Mouse (Mus musculus) forebrain, embryonic 12.5 days (tissue): ENCODE measurements around the gene Zfand3. TPM values are rescaled to one million over a fixed set of nuclear protein-coding genes. Genes with fewer than 3 reads are reported as not detected.
A peak's percentile ranks its signal among the peaks of the same experiment; 100 is the strongest.

Experiments
- ATAC-seq: fragments of 200-750 bp; cut with Nextera tagmentation; 2 replicates; pipeline ENCODE4 v1.8.0; 2017; ENCODE audit warnings: moderate TSS enrichment; ENCODE audit not compliant: low FRiP score
- H3K27ac ChIP-seq: fragments of 300-500 bp; sonication (generic); 2 replicates; pipeline ENCODE4 v1.5.1; 2016; ENCODE audit warnings: mild to moderate bottlenecking
- H3K27me3 ChIP-seq: fragments of 300-500 bp; sonication (generic); 2 replicates; pipeline ENCODE4 v1.6.1; 2016; ENCODE audit warnings: mild to moderate bottlenecking
- H3K36me3 ChIP-seq: fragments of 300-500 bp; sonication (generic); replicated peaks from 2 replicates; pipeline ENCODE4 v1.6.1; 2016; ENCODE audit warnings: mild to moderate bottlenecking
- H3K4me1 ChIP-seq: fragments of 300-500 bp; sonication (generic); 2 replicates; pipeline ENCODE4 v1.6.1; 2016
- H3K4me2 ChIP-seq: fragments of 300-500 bp; sonication (generic); 2 replicates; pipeline ENCODE4 v1.6.1; 2016; ENCODE audit warnings: mild to moderate bottlenecking, moderate library complexity
- H3K4me3 ChIP-seq: fragments of 300-500 bp; sonication (generic); replicated peaks from 2 replicates; pipeline ENCODE4 v1.5.1; 2016; ENCODE audit warnings: mild to moderate bottlenecking
- H3K9ac ChIP-seq: fragments of 300-500 bp; sonication (generic); 2 replicates; pipeline ENCODE4 v1.6.1; 2016; ENCODE audit warnings: mild to moderate bottlenecking
- H3K9me3 ChIP-seq: fragments of 300-500 bp; sonication (generic); 2 replicates; pipeline ENCODE4 v1.6.1; 2016
- WGBS: fragments of 180-500 bp; shearing (Covaris S2); methylation state at CpG from one replicate; pipeline ENCODE4 v1.1.7; 2016; 5-methylcytosine and 5-hydroxymethylcytosine counted together
- polyA plus RNA-seq: library from polyadenylated mRNA; unstranded; fragments of >200 nt; fragmentation: Nextera tagmentation; extraction: Ambion mirVana; gene quantifications from 2 replicates; pipeline ENCODE4 v1.2.1, GENCODE M21; 2016

Gene Zfand3
- 77.3 and 83.5 TPM in 2 replicates for polyA plus RNA-seq

GRCm38 (mm10) chr17:30004203-30005102 is at the start of gene Zfand3:
TSS of gene Zfand3 (plus strand) at chr17:30004733.
- peak within 1 kb of the TSS; percentile 99 for H3K4me3 ChIP-seq
- ATAC-seq, result peak; percentile 93

GRCm38 (mm10) chr17:29955880-29956279 is 48.7 kb upstream of the Zfand3 start:
- no peak overlapping the region for H3K9ac ChIP-seq
- 69% methylated on average over 8 of the region's 8 CpGs for WGBS
- H3K9me3 ChIP-seq, result peaks cover 11% of the 10 kb centered on the region; the same call in 1 of the 2 replicates
- peaks cover 4% of the 10 kb centered on the region; the same call in 1 of the 2 replicates for H3K4me1 ChIP-seq
- H3K4me3 ChIP-seq, result no peak overlapping the region
- H3K36me3 ChIP-seq, result no peaks in the 10 kb centered on the region
- H3K27ac ChIP-seq, result no peak overlapping the region
- no peaks in the 10 kb centered on the region for H3K27me3 ChIP-seq
- H3K4me2 ChIP-seq, result no peak overlapping the region
- ATAC-seq, result no peak

More at GRCm38 (mm10) chr17:30004203-30005102, at the start of gene Zfand3:
- WGBS, result 0% methylated on average over 77 of the region's 93 CpGs
- H3K36me3 ChIP-seq, result no peaks in the 10 kb centered on the region
- peaks cover 44% of the 10 kb centered on the region for H3K4me1 ChIP-seq
- H3K9me3 ChIP-seq, result no peaks in the 10 kb centered on the region
- H3K27ac ChIP-seq, result peak within 1 kb of the TSS; percentile 100
- peak within 1 kb of the TSS; percentile 99 for H3K9ac ChIP-seq
- H3K27me3 ChIP-seq, result no peaks in the 10 kb centered on the region
- H3K4me2 ChIP-seq, result peak within 1 kb of the TSS; percentile 76

DNA sequence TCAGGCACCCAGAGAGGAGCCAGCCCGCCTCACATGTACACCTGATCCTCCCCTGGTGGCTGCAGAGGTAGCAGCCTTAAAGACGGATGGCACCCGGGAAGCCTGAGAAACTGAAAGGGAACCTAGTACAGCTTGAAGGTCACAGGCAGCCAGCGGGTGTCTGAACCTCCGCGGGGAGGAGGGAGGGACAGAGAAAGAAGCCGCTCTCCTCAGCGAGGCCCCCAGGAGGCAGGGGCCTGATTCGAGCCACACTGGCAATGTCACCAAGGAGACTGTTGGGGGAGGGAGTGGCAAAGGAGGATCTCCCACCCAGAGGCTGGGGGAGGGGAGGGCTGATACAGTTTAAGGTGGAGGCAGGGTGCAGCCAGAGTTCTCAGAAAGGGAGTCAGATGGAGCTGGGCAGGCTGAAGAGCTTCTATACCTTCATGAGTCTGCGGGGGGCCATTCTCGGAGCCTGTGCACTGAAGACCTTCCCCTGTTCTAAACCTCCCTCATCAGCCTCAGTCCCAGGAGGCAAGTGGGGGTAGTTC is 40.7 kb upstream of the Zfand3 start:
- peak overlapping the region; percentile 13; the same call in 1 of the 2 replicates for H3K4me3 ChIP-seq
- no peak overlapping the region for H3K27ac ChIP-seq
- peaks cover 26% of the 10 kb centered on the region for H3K27me3 ChIP-seq
- peak overlapping the region; percentile 12; the same call in 1 of the 2 replicates for H3K9ac ChIP-seq
- peak overlapping the region; percentile 40 for H3K4me2 ChIP-seq
- H3K36me3 ChIP-seq, result no peaks in the 10 kb centered on the region
- 2% methylated on average over 11 of the region's 11 CpGs for WGBS
- ATAC-seq, result peak; percentile 56; the same call in 1 of the 2 replicates
- peaks cover 32% of the 10 kb centered on the region for H3K4me1 ChIP-seq
- H3K9me3 ChIP-seq, result peaks cover 5% of the 10 kb centered on the region; the same call in 1 of the 2 replicates

DNA sequence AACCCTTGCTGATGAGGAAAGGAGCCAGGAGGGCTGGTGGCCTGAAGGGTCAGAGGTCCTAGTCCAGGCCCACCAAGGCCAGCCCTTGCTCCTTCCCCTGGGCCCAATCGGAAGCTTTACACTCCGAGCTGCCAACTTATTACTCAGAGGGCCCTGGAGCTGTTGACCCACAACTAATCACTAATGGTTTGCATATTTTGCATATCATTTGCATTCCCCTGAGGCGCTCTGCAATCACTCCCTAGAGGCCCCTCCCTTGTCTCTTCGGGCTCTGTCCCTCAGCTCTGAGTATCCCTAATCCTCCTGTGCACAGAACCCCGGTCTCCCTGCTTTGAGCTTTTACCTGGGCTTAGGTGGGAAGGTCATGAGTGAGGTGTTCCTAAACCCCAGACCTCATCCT is 39.0 kb upstream of the Zfand3 start:
- 0 out of 2 replicates have a peak overlapping the region, but pooled peaks have one; percentile 31 for H3K27ac ChIP-seq
- peaks cover 34% of the 10 kb centered on the region for H3K27me3 ChIP-seq
- peaks cover 34% of the 10 kb centered on the region for H3K4me1 ChIP-seq
- 5% methylated on average over 5 of the region's 5 CpGs for WGBS
- H3K4me3 ChIP-seq, result no peak overlapping the region
- no peaks in the 10 kb centered on the region for H3K9me3 ChIP-seq
- peak; percentile 57; the same call in 1 of the 2 replicates for ATAC-seq
- peak overlapping the region; percentile 21; the same call in 1 of the 2 replicates for H3K4me2 ChIP-seq
- H3K9ac ChIP-seq, result 0 out of 2 replicates have a peak overlapping the region, but pooled peaks have one; percentile 33
- H3K36me3 ChIP-seq, result no peaks in the 10 kb centered on the region

DNA sequence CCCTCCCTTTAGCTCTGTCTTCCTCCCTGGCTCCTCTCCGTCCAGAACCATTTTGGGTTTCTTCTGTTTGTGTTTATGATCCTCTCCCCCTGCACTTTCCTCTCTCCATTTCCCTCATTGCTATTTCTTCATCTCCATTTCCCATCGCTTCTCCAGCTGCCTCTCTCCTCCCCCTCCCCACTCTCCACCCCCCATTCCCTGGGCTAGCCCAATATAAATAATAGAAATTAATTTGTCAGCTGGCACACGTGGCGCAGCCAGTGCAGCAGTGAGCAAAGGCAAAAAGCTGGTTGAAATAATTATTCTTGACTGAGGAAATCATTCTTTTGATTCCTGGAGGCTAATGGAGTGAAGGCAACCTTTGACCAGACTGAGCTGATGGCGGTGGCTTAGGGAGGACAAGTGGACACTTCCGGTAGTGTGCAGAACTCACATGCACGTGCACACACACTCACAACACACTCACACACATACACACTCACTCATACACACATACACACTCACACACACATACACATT is 34.4 kb upstream of the Zfand3 start, which contains the start of gene Mdga1:
TSS of gene Mdga1 (minus strand) at position 51 of the 519 bp plus-strand sequence.
- peaks cover 27% of the 10 kb centered on the region for H3K27me3 ChIP-seq
- no peak within 1 kb of the TSS for H3K9ac ChIP-seq
- no peaks in the 10 kb centered on the region for H3K9me3 ChIP-seq
- H3K4me1 ChIP-seq, result peaks cover 19% of the 10 kb centered on the region
- no peak within 1 kb of the TSS for H3K27ac ChIP-seq
- no peak within 1 kb of the TSS for H3K4me3 ChIP-seq
- 75% methylated on average over 7 of the region's 7 CpGs for whole genome bisulfite sequencing
- no peaks in the 10 kb centered on the region for H3K36me3 ChIP-seq
- H3K4me2 ChIP-seq, result no peak within 1 kb of the TSS
- ATAC-seq, result no peak

GRCm38 (mm10) chr17:29971761-29972432 is 32.6 kb upstream of the Zfand3 start:
- Histone ChIP-seq H3K4me2 (no peak overlapping the region), H3K9me3 (no peaks in the 10 kb centered on the region), H3K4me1 (peaks cover 8% of the 10 kb centered on the region), H3K36me3 (no peaks in the 10 kb centered on the region), H3K4me3 (no peak overlapping the region), H3K27me3 (peaks cover 17% of the 10 kb centered on the region; the same call in 1 of the 2 replicates), H3K27ac (no peak overlapping the region), H3K9ac (no peak overlapping the region)
- no peak for ATAC-seq
- WGBS, result 36% methylated on average over 15 of the region's 15 CpGs

GRCm38 (mm10) chr17:29973226-29973625 is 31.3 kb upstream of the Zfand3 start:
- Histone ChIP-seq H3K4me1 (peaks cover 8% of the 10 kb centered on the region), H3K4me3 (no peak overlapping the region), H3K27ac (no peak overlapping the region), H3K27me3 (peaks cover 17% of the 10 kb centered on the region; the same call in 1 of the 2 replicates), H3K36me3 (no peaks in the 10 kb centered on the region), H3K9ac (no peak overlapping the region), H3K4me2 (no peak overlapping the region), H3K9me3 (no peaks in the 10 kb centered on the region)
- 94% methylated on average over 7 of the region's 7 CpGs for WGBS
- ATAC-seq, result no peak

DNA sequence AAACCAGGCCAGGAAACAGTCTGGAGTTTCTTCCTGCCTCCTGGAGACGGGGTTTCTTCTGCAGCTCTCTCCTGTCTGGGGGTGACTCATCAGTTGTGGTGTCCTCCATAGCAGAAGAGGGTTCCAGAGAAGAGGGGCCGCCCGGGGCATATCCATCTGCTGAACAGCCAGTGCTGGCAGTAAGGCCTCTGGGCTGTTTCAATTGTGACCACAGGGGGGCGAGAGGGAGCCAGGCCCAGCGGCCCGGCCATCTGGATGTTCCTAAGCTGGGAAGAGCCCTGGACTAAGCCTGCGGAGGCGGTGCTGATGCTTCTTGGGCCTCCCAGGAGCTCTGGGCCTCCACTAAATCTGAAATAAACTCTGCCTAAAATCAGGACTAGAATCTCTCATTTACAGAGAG is 28.8 kb upstream of the Zfand3 start:
- Histone ChIP-seq H3K4me2 (no peak overlapping the region), H3K9ac (no peak overlapping the region), H3K27ac (no peak overlapping the region), H3K27me3 (0 out of 2 replicates have a peak, but pooled peaks cover 8% of the 10 kb centered on the region), H3K4me3 (no peak overlapping the region), H3K4me1 (peaks cover 6% of the 10 kb centered on the region), H3K36me3 (no peaks in the 10 kb centered on the region), H3K9me3 (no peaks in the 10 kb centered on the region)
- WGBS, result 7% methylated on average over 8 of the region's 8 CpGs
- ATAC-seq, result peak; percentile 65

GRCm38 (mm10) chr17:29979020-29979419 is 25.5 kb upstream of the Zfand3 start:
- Histone ChIP-seq H3K36me3 (no peaks in the 10 kb centered on the region), H3K4me3 (no peak overlapping the region), H3K4me1 (no peaks in the 10 kb centered on the region), H3K27ac (no peak overlapping the region), H3K9me3 (no peaks in the 10 kb centered on the region), H3K9ac (no peak overlapping the region), H3K27me3 (0 out of 2 replicates have a peak, but pooled peaks cover 2% of the 10 kb centered on the region), H3K4me2 (no peak overlapping the region)
- WGBS, result 71% methylated on average over 4 of the region's 4 CpGs
- no peak for ATAC-seq

GRCm38 (mm10) chr17:29979841-29980240 is 24.7 kb upstream of the Zfand3 start:
- no peak overlapping the region for H3K9ac ChIP-seq
- no peak overlapping the region for H3K27ac ChIP-seq
- no peaks in the 10 kb centered on the region for H3K9me3 ChIP-seq
- H3K4me2 ChIP-seq, result no peak overlapping the region
- H3K36me3 ChIP-seq, result no peaks in the 10 kb centered on the region
- H3K4me3 ChIP-seq, result no peak overlapping the region
- 80% methylated on average over 7 of the region's 7 CpGs for WGBS
- no peak for ATAC-seq
- H3K27me3 ChIP-seq, result 0 out of 2 replicates have a peak, but pooled peaks cover 3% of the 10 kb centered on the region
- no peaks in the 10 kb centered on the region for H3K4me1 ChIP-seq

DNA sequence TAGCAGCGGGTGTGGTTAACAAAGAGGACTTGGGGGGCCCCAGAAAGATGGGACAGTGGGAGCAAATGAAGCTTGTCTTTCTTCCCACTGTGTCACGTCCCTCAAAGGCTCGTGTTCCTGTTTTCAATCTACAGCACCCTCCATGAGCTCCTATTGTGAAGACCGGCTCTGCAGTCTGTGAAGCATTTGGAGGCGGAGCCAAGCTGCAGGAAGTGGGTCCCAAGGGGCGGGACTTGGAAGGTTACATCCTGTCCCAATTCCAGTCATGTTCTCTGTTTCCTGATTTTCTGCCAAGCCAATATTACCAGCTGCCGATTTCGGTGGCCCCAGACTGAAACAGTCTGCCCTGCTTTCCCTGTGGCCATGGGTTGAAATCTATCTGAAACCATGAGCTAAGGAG is 23.0 kb upstream of the Zfand3 start:
- peaks cover 4% of the 10 kb centered on the region; the same call in 1 of the 2 replicates for H3K4me1 ChIP-seq
- ATAC-seq, result no peak
- H3K27me3 ChIP-seq, result 0 out of 2 replicates have a peak, but pooled peaks cover 3% of the 10 kb centered on the region
- no peaks in the 10 kb centered on the region for H3K9me3 ChIP-seq
- WGBS, result 65% methylated on average over 8 of the region's 8 CpGs
- no peak overlapping the region for H3K9ac ChIP-seq
- no peak overlapping the region for H3K4me2 ChIP-seq
- H3K36me3 ChIP-seq, result no peaks in the 10 kb centered on the region
- H3K27ac ChIP-seq, result no peak overlapping the region
- H3K4me3 ChIP-seq, result no peak overlapping the region
